Mouse (Mus musculus): ENCODE results near the gene Gm10944. TPM values are rescaled to one million over a fixed set of nuclear protein-coding genes. Genes with fewer than 3 reads are reported as not detected.

Gene Gm10944
- not detected in 2 replicates for total RNA-seq (2021)
- long read RNA-seq = 0 reads

DNA sequence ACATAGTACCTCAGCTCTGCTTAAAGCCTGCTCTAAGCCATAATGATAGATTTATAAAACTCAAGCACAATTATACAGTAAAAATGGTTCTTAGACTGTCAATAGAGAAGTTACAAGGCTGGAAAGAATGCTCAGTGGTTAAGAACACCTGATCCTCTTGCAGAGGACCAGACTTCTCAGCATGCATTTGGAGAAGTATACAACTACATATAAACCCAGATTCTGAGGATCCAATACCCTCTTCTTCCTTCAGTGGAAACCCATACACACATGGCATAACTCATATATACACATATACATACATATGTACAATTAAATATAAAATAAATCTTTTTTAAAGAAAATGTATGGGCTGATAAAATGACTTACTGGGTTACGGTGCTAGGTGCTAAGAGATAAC, at the start of gene Gm10944:
TSS of gene Gm10944 (plus strand) at position 301 of the 400 bp plus-strand sequence.
- no peak for DNase-seq

GRCm38 (mm10) chr10:10655991-10656390, 25.2 kb upstream of the Gm10944 start:
- no peak for DNase-seq

GRCm38 (mm10) chr10:10656621-10657020, 24.5 kb upstream of the Gm10944 start:
- no peak for DNase-seq

- no peak for DNase-seq
Observed at GRCm38 (mm10) chr10:10659161-10659560, 22.0 kb upstream of the Gm10944 start.

GRCm38 (mm10) chr10:10659976-10660375, 21.2 kb upstream of the Gm10944 start:
- no peak for DNase-seq

DNA sequence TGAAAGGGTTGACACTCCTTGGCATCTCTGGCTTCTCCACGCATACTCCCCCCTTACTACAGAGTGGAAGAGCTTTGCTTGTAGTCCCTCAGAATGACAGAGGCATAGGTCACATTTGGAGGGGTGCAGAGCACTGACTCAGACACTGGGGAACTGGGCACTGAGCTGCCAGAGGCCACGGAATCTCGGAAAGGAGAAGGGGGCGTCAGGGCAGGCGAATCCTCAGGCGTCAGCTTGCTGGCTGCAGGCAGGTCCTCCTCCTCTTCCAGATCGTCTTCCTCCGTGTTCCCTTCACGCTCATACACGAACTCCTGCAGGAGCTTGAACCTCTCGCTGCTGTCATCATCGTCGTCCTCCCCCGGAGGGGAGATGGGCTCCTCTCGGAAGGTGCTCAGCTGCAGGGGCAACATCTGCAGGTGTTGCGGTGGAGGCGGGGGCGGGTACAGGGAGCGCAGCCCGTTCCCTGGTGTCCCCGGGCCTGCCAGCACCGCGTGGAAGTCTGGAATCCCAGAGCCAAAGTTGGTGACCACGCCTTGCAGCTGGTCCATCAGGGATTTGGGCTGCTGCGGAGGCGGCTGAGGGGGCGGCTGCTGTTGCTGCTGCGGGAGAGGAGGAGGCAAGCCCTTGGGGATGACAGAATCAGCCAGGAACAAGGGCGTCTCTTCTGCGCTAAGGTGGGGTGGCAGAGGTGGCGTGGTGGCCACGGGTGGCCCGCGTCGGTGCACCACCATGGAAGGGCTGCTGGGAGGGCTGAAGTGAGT, 7.9 kb downstream of the Gm10944 start:
- DNase-seq = peak; percentile 3

DNA sequence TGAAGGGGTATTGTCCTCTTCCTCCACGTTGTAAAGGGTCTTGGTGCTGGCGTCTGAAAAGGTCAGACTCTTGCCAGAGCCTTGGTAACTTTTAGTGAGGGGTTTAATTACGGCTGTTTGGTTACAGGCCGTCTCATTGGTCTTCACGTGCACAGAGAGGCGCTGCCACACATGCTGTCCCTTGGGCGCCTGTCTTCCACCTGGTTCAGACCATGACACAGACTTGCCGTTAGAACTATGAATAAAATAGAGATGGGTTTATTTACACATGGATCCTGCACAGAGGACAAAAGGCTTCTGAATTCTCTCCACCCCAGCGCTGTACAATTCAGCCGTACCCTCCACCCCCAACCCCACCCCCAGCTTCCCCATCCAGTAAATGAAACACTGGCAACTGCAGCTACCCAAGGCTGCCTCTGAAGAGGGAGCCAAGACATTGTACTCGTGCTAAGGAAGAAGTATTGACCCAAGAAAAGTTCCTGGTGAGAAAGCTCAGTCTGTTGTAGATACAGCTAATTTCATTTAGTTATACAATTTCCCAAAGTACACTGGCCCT, 8.6 kb downstream of the Gm10944 start:
- no peak for DNase-seq

GRCm38 (mm10) chr10:10697497-10697896, 16.3 kb downstream of the Gm10944 start:
- DNase-seq = no peak

GRCm38 (mm10) chr10:10700903-10701302, 19.8 kb downstream of the Gm10944 start:
- no peak for DNase-seq

DNA sequence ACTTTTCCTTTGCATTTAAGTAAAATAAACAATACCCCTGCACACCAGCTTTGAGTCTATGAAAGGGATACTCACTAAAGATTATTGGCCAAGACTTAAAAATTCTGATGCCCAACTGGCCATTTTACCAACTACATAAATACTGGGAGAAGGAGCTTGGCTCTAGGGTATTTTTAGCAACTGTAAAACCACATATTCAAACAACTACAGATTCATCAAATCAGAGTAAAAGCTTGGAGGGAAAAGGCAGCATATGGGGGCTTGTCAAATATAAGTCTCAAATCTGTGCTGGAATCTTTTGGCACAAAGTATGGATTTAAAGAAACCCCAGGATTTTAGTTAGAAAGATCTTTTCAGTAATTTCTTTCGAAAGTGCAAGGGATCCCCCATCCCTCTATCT, 20.2 kb downstream of the Gm10944 start:
- no peak for DNase-seq

DNA sequence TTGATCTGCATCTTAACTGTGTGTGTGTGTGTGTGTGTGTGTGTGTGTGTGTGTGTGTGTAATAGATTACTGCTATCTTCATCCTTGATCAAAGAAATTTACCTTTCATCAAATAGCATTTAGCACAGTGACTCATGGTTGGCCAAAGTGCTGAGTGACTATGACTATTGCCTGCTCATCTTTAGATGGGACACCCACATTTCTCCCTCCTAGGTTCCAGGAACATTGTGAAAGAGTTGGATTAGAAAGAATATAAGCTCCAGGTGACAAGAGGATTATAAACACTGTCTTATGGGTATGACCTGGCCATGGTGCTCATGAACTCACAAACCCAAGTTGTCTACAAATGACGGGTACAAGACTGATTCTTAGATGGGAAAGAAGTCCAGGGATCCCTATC, 26.9 kb downstream of the Gm10944 start:
- DNase-seq = no peak

DNA sequence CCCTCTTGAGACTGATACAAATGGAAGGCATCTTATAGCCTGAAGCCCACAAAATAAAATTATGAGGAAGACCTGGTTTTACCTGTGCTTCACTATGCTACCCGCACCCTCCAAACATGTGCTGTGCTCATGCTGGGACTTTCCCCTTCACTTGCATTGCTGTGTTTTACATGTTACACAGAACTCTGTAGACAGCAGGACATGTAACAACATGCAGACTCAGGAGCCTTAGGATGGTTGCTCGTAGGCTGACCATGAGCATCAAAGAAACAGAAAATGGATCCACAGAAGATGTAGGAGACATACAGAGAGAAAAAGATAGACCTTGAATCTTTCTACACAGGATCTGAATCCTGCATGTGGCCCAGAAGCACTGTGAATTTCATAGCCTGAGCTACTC, 29.2 kb downstream of the Gm10944 start:
- no peak for DNase-seq

GRCm38 (mm10) chr10:10710837-10711236, 29.7 kb downstream of the Gm10944 start:
- DNase-seq = no peak

GRCm38 (mm10) chr10:10726501-10726900, 45.4 kb downstream of the Gm10944 start:
- DNase-seq = peak; percentile 24

Other genes with a start within 250 kb of the Gm10944 start
- 0.38 and 0.58 TPM in 2 replicates for gene Adgb, start 209.0 kb upstream of the Gm10944 start, total RNA-seq (2021)
- 10.9 and 11.7 TPM in 2 replicates for gene Rab32, start 123.1 kb upstream of the Gm10944 start, total RNA-seq (2021)